8 mouse cellular contexts compared by ENCODE assay signal in genomic region chr10:86684797-86685178, GRCm38 (mm10). TPM values are rescaled to one million over a fixed set of nuclear protein-coding genes. Genes with fewer than 3 reads are reported as not detected.
DNase-seq lines count a peak whose midpoint lies in the region; ATAC-seq and TF ChIP-seq lines count a peak whose summit lies in the region.
"Not testable (repeated sequence)": the region's sequence is repeated elsewhere in the genome, so short reads cannot be mapped to it uniquely, and the experiment has no call there.

No protein-coding gene starts in this region.

- WGBS in cerebellum, adult 2 months, result 34% methylated on average over 2 of the region's 2 CpGs
- WGBS in forebrain, embryonic 13.5 days, result 37% methylated on average over 2 of the region's 2 CpGs
- 33% methylated on average over 2 of the region's 2 CpGs for WGBS in heart, embryonic 16.5 days
- WGBS in intestine, embryonic 16.5 days, result 33% methylated on average over 2 of the region's 2 CpGs
- 17% methylated on average over 2 of the region's 2 CpGs for WGBS in limb, embryonic 15.5 days
- 28% methylated on average over 2 of the region's 2 CpGs for WGBS in neural tube, embryonic 14.5 days

- H3K9me3 ChIP-seq in forebrain, embryonic 13.5 days (replicated peaks); heart, embryonic 16.5 days (replicated peaks; ENCODE audit: control insufficient read depth, low read length); intestine, embryonic 16.5 days (ENCODE audit: control insufficient read depth, low read length); limb, embryonic 15.5 days; neural tube, embryonic 14.5 days (ENCODE audit: control insufficient read depth, low read length): not testable (repeated sequence)

- peak; percentile 65 for ATAC-seq in forebrain, embryonic 13.5 days
- peak; percentile 23; the same call in 1 of the 2 replicates for ATAC-seq in heart, embryonic 16.5 days (replicated peaks; ENCODE audit: extremely low read depth, insufficient read depth, low FRiP score)
- peak; percentile 23 for ATAC-seq in intestine, embryonic 16.5 days
- not testable (repeated sequence) for ATAC-seq in limb, embryonic 15.5 days (ENCODE audit: insufficient number of reproducible peaks, low FRiP score, low TSS enrichment, low read depth)
- ATAC-seq in megakaryocyte, adult 5-6 weeks (ENCODE audit: poor library complexity, severe bottlenecking), result 0 out of 2 replicates have a peak, but pooled peaks have one; percentile 2
- peak; percentile 39 for ATAC-seq in neural tube, embryonic 14.5 days (ENCODE audit: low read depth)

- H3K9ac ChIP-seq in forebrain, embryonic 13.5 days, result 0 out of 2 replicates have a peak overlapping the region, but pooled peaks have one; percentile 85
- not testable (repeated sequence) for H3K9ac ChIP-seq in heart, embryonic 16.5 days (ENCODE audit: low read length); limb, embryonic 15.5 days
- H3K9ac ChIP-seq in intestine, embryonic 16.5 days (ENCODE audit: low read depth, low read length), result peak overlapping the region; percentile 87; the same call in 1 of the 2 replicates
- peak overlapping the region; percentile 76; the same call in 1 of the 2 replicates for H3K9ac ChIP-seq in neural tube, embryonic 14.5 days (replicated peaks; ENCODE audit: low read depth, low read length)

- not testable (repeated sequence) for TF ChIP-seq CTCF in cerebellum, adult 2 months (IDR thresholded peaks at IDR 0.05; ENCODE audit: borderline replicate concordance, insufficient read depth, low read depth, low read length)

- H3K4me3 ChIP-seq in cerebellum, adult 2 months (replicated peaks; ENCODE audit: insufficient read depth, low read depth, low read length), result peak overlapping the region; percentile 28
- peak overlapping the region; percentile 65 for H3K4me3 ChIP-seq in forebrain, embryonic 13.5 days
- H3K4me3 ChIP-seq in heart, embryonic 16.5 days (ENCODE audit: low read length), result peak overlapping the region; percentile 76
- H3K4me3 ChIP-seq in intestine, embryonic 16.5 days (ENCODE audit: low read length), result peak overlapping the region; percentile 70; the same call in 1 of the 2 replicates
- peak overlapping the region; percentile 72 for H3K4me3 ChIP-seq in limb, embryonic 15.5 days
- peak overlapping the region; percentile 56 for H3K4me3 ChIP-seq in neural tube, embryonic 14.5 days (ENCODE audit: low read depth, low read length)

- H3K4me1 ChIP-seq in cerebellum, adult 2 months (ENCODE audit: control insufficient read depth, insufficient read depth, low read length); forebrain, embryonic 13.5 days; heart, embryonic 16.5 days (ENCODE audit: control insufficient read depth, insufficient read depth, low read length); intestine, embryonic 16.5 days (ENCODE audit: control insufficient read depth, insufficient read depth, low read length); limb, embryonic 15.5 days; neural tube, embryonic 14.5 days (ENCODE audit: control insufficient read depth, insufficient read depth, low read length): not testable (repeated sequence)

- not testable (repeated sequence) for H3K27me3 ChIP-seq in cerebellum, adult 2 months (ENCODE audit: control insufficient read depth, insufficient read depth, low read length); forebrain, embryonic 13.5 days; heart, embryonic 16.5 days (ENCODE audit: control insufficient read depth, insufficient read depth, low read length); intestine, embryonic 16.5 days (replicated peaks; ENCODE audit: control insufficient read depth, insufficient read depth, low read length); limb, embryonic 15.5 days; neural tube, embryonic 14.5 days (ENCODE audit: control insufficient read depth, insufficient read depth, low read length)

- H3K4me2 ChIP-seq in forebrain, embryonic 13.5 days, result peak overlapping the region; percentile 71
- peak overlapping the region; percentile 69 for H3K4me2 ChIP-seq in heart, embryonic 16.5 days (ENCODE audit: low read depth, low read length)
- peak overlapping the region; percentile 66 for H3K4me2 ChIP-seq in intestine, embryonic 16.5 days (ENCODE audit: low read depth, low read length)
- H3K4me2 ChIP-seq in limb, embryonic 15.5 days, result peak overlapping the region; percentile 69
- peak overlapping the region; percentile 57 for H3K4me2 ChIP-seq in neural tube, embryonic 14.5 days (ENCODE audit: low read depth, low read length)

- TF ChIP-seq POLR2A in cerebellum, adult 2 months (IDR thresholded peaks at IDR 0.05; ENCODE audit: borderline replicate concordance, insufficient read depth, low read length), result not testable (repeated sequence)

- peak; percentile 31 for DNase-seq in 3T3-L1 (ENCODE audit: low read depth, low spot score)
- DNase-seq in cerebellum, adult 2 months, result not testable (repeated sequence)

- not testable (repeated sequence) for H3K36me3 ChIP-seq in forebrain, embryonic 13.5 days (ENCODE audit: poor library complexity, severe bottlenecking); heart, embryonic 16.5 days (ENCODE audit: control insufficient read depth, insufficient read depth); intestine, embryonic 16.5 days (ENCODE audit: control insufficient read depth, insufficient read depth, low read length); limb, embryonic 15.5 days; neural tube, embryonic 14.5 days (ENCODE audit: control insufficient read depth, insufficient read depth, low read length)

- H3K27ac ChIP-seq in cerebellum, adult 2 months (ENCODE audit: insufficient read depth, low read length); forebrain, embryonic 13.5 days; intestine, embryonic 16.5 days (ENCODE audit: low read length); neural tube, embryonic 14.5 days (ENCODE audit: low read depth, low read length): not testable (repeated sequence)
- peak overlapping the region; percentile 77; the same call in 1 of the 2 replicates for H3K27ac ChIP-seq in heart, embryonic 16.5 days (ENCODE audit: low read length)
- peak overlapping the region; percentile 47; the same call in 1 of the 2 replicates for H3K27ac ChIP-seq in limb, embryonic 15.5 days

RNA-seq across cellular contexts. Expression of gene Hsp90b1, which starts 20.5 kb away (rescaled TPM):
- 189 and 192 TPM in 2 replicates for polyA plus RNA-seq in cerebellum, adult 2 months (2012; rRNA removed)
- 341 and 372 TPM in 2 replicates for polyA plus RNA-seq in forebrain, embryonic 13.5 days (2015; fragmentation: Nextera tagmentation; extraction: Ambion mirVana)
- polyA plus RNA-seq in heart, embryonic 16.5 days (2015; fragmentation: Nextera tagmentation; extraction: Ambion mirVana), result 415 and 417 TPM in 2 replicates
- polyA plus RNA-seq in intestine, embryonic 16.5 days (2015; fragmentation: Nextera tagmentation; extraction: Ambion mirVana), result 735 and 756 TPM in 2 replicates
- 622 and 662 TPM in 2 replicates for polyA plus RNA-seq in limb, embryonic 15.5 days (2015; fragmentation: Nextera tagmentation; extraction: Ambion mirVana)
- 448 and 496 TPM in 2 replicates for total RNA-seq in megakaryocyte, adult 5-6 weeks (2015)
- total RNA-seq in megakaryocyte, adult 5-6 weeks (2017), result 724 and 818 TPM in 2 replicates
- 246 and 273 TPM in 2 replicates for polyA plus RNA-seq in neural tube, embryonic 14.5 days (2014; fragmentation: Nextera tagmentation; extraction: Ambion mirVana)

RNA-seq across cellular contexts. Expression of gene Ttc41, which starts 20.8 kb away (rescaled TPM):
- polyA plus RNA-seq in cerebellum, adult 2 months (2012; rRNA removed), result 2.7 and 2.9 TPM in 2 replicates
- polyA plus RNA-seq in forebrain, embryonic 13.5 days (2015; fragmentation: Nextera tagmentation; extraction: Ambion mirVana), result 1.3 and 1.7 TPM in 2 replicates
- 1.7 and 1.9 TPM in 2 replicates for polyA plus RNA-seq in heart, embryonic 16.5 days (2015; fragmentation: Nextera tagmentation; extraction: Ambion mirVana)
- 1.5 TPM in 2 replicates for polyA plus RNA-seq in intestine, embryonic 16.5 days (2015; fragmentation: Nextera tagmentation; extraction: Ambion mirVana)
- polyA plus RNA-seq in limb, embryonic 15.5 days (2015; fragmentation: Nextera tagmentation; extraction: Ambion mirVana), result 0.69 and 0.98 TPM in 2 replicates
- 0.41 and 0.67 TPM in 2 replicates for total RNA-seq in megakaryocyte, adult 5-6 weeks (2015)
- total RNA-seq in megakaryocyte, adult 5-6 weeks (2017), result 0.44 TPM in 1 of 2 replicates, not detected in the other
- 2.0 and 3.0 TPM in 2 replicates for polyA plus RNA-seq in neural tube, embryonic 14.5 days (2014; fragmentation: Nextera tagmentation; extraction: Ambion mirVana)
